Mouse (Mus musculus): ENCODE measurements around the gene Tmem117.

The Tmem117 gene

GRCm38 (mm10) chr15:94903188-94903587 is 274.2 kb downstream of the Tmem117 start:
- no peak for DNase-seq

GRCm38 (mm10) chr15:94904672-94905407 is 275.8 kb downstream of the Tmem117 start:
- DNase-seq: no peak

- DNase-seq: no peak
These were observed 292.6 kb downstream of the Tmem117 start for GRCm38 (mm10) chr15:94921672-94922071.

- no peak for DNase-seq
These were observed 299.0 kb downstream of the Tmem117 start for GRCm38 (mm10) chr15:94927986-94928385.

- DNase-seq: no peak
These were observed 301.7 kb downstream of the Tmem117 start for GRCm38 (mm10) chr15:94930743-94931142.

- no peak for DNase-seq
These were observed 304.0 kb downstream of the Tmem117 start for GRCm38 (mm10) chr15:94933044-94933443.

- DNase-seq: no peak
These were observed 304.4 kb downstream of the Tmem117 start for GRCm38 (mm10) chr15:94933480-94933879.

- no peak for DNase-seq
These were observed 312.9 kb downstream of the Tmem117 start for GRCm38 (mm10) chr15:94941954-94942353.

- DNase-seq: no peak
These were observed 313.4 kb downstream of the Tmem117 start for GRCm38 (mm10) chr15:94942465-94942864.

GRCm38 (mm10) chr15:94943891-94944290 is 314.9 kb downstream of the Tmem117 start:
- DNase-seq: no peak

- DNase-seq: no peak
These were observed 322.5 kb downstream of the Tmem117 start for GRCm38 (mm10) chr15:94951382-94952048.

- no peak for DNase-seq
These were observed 327.7 kb downstream of the Tmem117 start for GRCm38 (mm10) chr15:94956697-94957096.

- DNase-seq: no peak
These were observed 328.2 kb downstream of the Tmem117 start for GRCm38 (mm10) chr15:94957202-94957601.

GRCm38 (mm10) chr15:94967004-94967403 is 338.0 kb downstream of the Tmem117 start:
- no peak for DNase-seq

GRCm38 (mm10) chr15:94968403-94969180 is 339.6 kb downstream of the Tmem117 start:
- DNase-seq: no peak

GRCm38 (mm10) chr15:94981798-94982197 is 352.8 kb downstream of the Tmem117 start:
- no peak for DNase-seq

- peak; percentile 42 to 59 for DNase-seq
These were observed 366.3 kb downstream of the Tmem117 start for GRCm38 (mm10) chr15:94995352-94995751.

- peak; percentile 49 to 57 for DNase-seq
These were observed 376.2 kb downstream of the Tmem117 start for GRCm38 (mm10) chr15:95005121-95005824.

GRCm38 (mm10) chr15:95022251-95022650 is 393.2 kb downstream of the Tmem117 start:
- no peak for DNase-seq

GRCm38 (mm10) chr15:95024401-95024800 is 395.4 kb downstream of the Tmem117 start:
- DNase-seq: no peak

- no peak for DNase-seq
These were observed 399.9 kb downstream of the Tmem117 start for GRCm38 (mm10) chr15:95028862-95029486.

GRCm38 (mm10) chr15:95029487-95029875 is 400.4 kb downstream of the Tmem117 start:
- DNase-seq: no peak
